Mouse (Mus musculus) lung, adult 2 months (tissue): ENCODE data around the gene Cd83. TPM values are rescaled to one million over a fixed set of nuclear protein-coding genes. Genes with fewer than 3 reads are reported as not detected.

Source experiments
- DNase-seq: peaks from one replicate; pipeline ENCODE4 v3.0.0; 2022
- H3K4me1 ChIP-seq: fragments of 200-500 bp; 2 replicates; pipeline ENCODE4 v1.6.1; 2011; ENCODE audit warnings: low read length; ENCODE audit not compliant: control insufficient read depth, insufficient read depth
- H3K4me3 ChIP-seq: fragments of 200-500 bp; replicated peaks from 2 replicates; pipeline ENCODE3; 2011; ENCODE audit warnings: low read depth, mild to moderate bottlenecking, control low read depth, low read length; ENCODE audit errors: extremely low read depth
- CTCF ChIP-seq: fragments of 200-500 bp; IDR thresholded peaks from 2 replicates; pipeline ENCODE4 v1.5.1; 2011; ENCODE audit warnings: mild to moderate bottlenecking, low read length, control low read depth; ENCODE audit not compliant: insufficient read depth
- POLR2A ChIP-seq: fragments of 200-500 bp; IDR thresholded peaks from 2 replicates; pipeline ENCODE4 v1.6.1; 2011; ENCODE audit warnings: low read depth, mild to moderate bottlenecking, control low read depth, low read length, borderline replicate concordance; ENCODE audit errors: extremely low read depth
- WGBS: fragments of 180-500 bp; shearing (Covaris S2); methylation state at CpG from one replicate; pipeline ENCODE4 v1.1.7; 2018; 5-methylcytosine and 5-hydroxymethylcytosine counted together
- polyA plus RNA-seq: library from polyadenylated mRNA; depleted of rRNA; stranded (reverse); fragments of >200 nt; gene quantifications from 2 replicates; pipeline ENCODE4 v1.2.3, GENCODE M21; 2012

Cd83 gene
- polyA plus RNA-seq, 1 experiment, result 6.9 TPM

- DNase-seq, result no peak
- Histone ChIP-seq H3K4me1 (no peaks in the 10 kb centered on the region; the same call in 1 of the 2 replicates), H3K4me3 (no peak overlapping the region)
- 89% methylated on average over 3 of the region's 3 CpGs for WGBS
- TF ChIP-seq CTCF (peak; percentile 31; the same call in 1 of the 2 replicates), POLR2A (no peak)
Measured at GRCm38 (mm10) chr13:43804648-43805047, 20.1 kb downstream of the Cd83 start.

- TF ChIP-seq CTCF, result no peak
- no peak for TF ChIP-seq POLR2A
- Histone ChIP-seq H3K4me3 (no peak overlapping the region), H3K4me1 (no peaks in the 10 kb centered on the region; the same call in 1 of the 2 replicates)
- WGBS, result 90% methylated on average over 5 of the region's 5 CpGs
- no peak for DNase-seq
Measured at GRCm38 (mm10) chr13:43805159-43805758, 20.7 kb downstream of the Cd83 start.

DNA sequence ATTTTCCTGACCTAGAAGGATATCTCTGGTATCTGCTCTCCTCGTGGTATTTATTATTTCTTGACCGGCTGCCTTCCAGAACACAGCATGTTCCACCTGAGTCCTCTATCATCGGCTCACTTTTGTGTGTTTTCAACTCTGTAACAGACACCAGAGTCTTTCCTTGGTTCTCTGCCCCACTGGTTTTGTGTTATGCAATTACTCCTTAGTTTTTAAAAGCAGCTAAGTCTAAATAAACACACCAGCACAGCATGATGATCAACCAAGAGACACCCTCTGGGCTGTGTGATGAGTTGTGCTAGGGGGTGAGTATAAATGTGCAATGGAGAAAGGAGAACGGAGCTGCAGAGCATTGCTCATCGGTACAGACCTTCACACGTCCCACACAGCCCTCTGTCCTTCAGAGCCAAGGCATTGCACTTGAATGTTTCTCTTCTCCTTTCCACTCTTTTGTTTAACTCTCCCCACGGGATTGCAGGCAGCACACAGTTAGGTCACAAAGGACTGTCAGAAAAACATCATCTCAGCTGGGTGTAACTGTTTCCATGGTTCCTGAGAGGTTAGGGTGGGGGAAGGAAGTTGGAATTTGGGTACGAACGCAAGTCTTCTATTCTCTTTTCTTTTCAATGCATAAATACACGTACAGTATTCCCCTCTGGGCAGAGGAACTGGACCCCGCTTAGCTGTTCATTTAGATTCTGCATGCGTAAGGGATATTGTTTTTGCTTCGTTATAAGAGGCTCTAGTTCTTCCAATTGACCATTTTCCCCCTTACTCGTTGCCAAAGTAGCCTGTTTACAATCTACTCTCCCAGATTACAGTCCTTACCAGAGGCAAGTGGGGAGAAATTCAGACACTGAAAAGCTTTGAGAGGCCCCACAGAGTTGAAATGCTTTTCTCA, 22.0 kb downstream of the Cd83 start:
- 55% methylated on average over 14 of the region's 14 CpGs for WGBS
- DNase-seq, result no peak
- Histone ChIP-seq H3K4me3 (no peak overlapping the region), H3K4me1 (no peaks in the 10 kb centered on the region; the same call in 1 of the 2 replicates)
- TF ChIP-seq POLR2A (no peak), CTCF (no peak)

DNA sequence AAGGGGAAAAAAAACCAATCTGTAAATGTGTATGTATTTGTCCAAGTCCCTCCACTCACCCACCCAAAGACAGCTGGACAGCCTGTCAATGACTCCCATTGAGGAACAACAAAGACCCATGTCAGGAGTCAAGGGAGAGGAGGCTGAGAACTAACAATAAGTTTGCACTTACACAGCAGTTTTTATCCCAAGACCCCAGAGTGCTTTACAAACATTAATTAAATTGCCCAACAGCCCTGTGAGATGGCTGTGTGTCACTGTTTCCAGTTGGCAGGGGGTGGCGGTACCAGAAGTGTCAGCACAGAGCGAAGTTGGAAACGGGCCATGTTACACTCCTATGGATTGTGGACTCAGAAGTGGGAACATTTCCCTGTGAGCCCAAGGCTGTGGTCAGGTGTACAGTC, 22.7 kb downstream of the Cd83 start:
- WGBS, result 68% methylated on average over 3 of the region's 3 CpGs
- Histone ChIP-seq H3K4me3 (no peak overlapping the region), H3K4me1 (no peaks in the 10 kb centered on the region; the same call in 1 of the 2 replicates)
- DNase-seq, result no peak
- no peak for TF ChIP-seq POLR2A
- TF ChIP-seq CTCF, result no peak

- no peak for DNase-seq
- TF ChIP-seq CTCF (no peak), POLR2A (no peak)
- WGBS, result 77% methylated on average over 6 of the region's 6 CpGs
- Histone ChIP-seq H3K4me1 (no peaks in the 10 kb centered on the region; the same call in 1 of the 2 replicates), H3K4me3 (no peak overlapping the region)
Measured at GRCm38 (mm10) chr13:43810621-43811020, 26.0 kb downstream of the Cd83 start.

DNA sequence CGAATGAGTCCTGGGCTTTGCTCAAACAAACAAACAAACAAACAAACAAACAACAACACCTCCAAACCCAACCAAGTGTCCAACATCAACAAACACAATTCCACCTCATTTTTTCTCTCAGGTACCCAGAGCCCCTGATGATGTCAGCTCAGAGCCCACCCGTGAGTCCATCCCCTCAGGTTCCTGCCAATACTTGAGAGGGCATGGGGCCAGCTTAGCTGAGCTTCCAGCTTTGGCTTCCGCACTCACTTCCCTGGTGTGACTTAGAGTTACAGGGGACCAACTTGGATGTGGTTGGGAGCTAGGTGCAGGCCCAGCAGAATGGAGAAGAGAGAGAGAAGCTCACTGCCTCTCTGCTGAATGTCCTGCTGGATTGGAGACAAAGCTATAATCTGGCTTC, 27.3 kb downstream of the Cd83 start:
- 89% methylated on average over 3 of the region's 3 CpGs for WGBS
- TF ChIP-seq POLR2A, result no peak
- Histone ChIP-seq H3K4me1 (no peaks in the 10 kb centered on the region; the same call in 1 of the 2 replicates), H3K4me3 (no peak overlapping the region)
- no peak for DNase-seq

GRCm38 (mm10) chr13:43813431-43813830, 28.9 kb downstream of the Cd83 start:
- no peaks in the 10 kb centered on the region for H3K4me1 ChIP-seq
- 89% methylated on average over 8 of the region's 8 CpGs for WGBS
- DNase-seq, result no peak
- H3K4me3 ChIP-seq, result no peak overlapping the region
- TF ChIP-seq CTCF (no peak), POLR2A (no peak)

GRCm38 (mm10) chr13:43817461-43817860, 32.9 kb downstream of the Cd83 start:
- no peak overlapping the region for H3K4me3 ChIP-seq
- TF ChIP-seq CTCF, result no peak
- no peak for TF ChIP-seq POLR2A
- no peaks in the 10 kb centered on the region for H3K4me1 ChIP-seq
- no peak for DNase-seq
- WGBS, result 77% methylated on average over 3 of the region's 3 CpGs

GRCm38 (mm10) chr13:43818307-43819019, 33.9 kb downstream of the Cd83 start:
- Histone ChIP-seq H3K4me3 (no peak overlapping the region), H3K4me1 (no peaks in the 10 kb centered on the region)
- no peak for TF ChIP-seq CTCF
- TF ChIP-seq POLR2A, result no peak
- WGBS, result 55% methylated on average over 7 of the region's 7 CpGs
- no peak for DNase-seq
